Mouse (Mus musculus) ES-E14 (cell line): ENCODE data around the gene Tob1. TPM values are rescaled to one million over a fixed set of nuclear protein-coding genes. Genes with fewer than 3 reads are reported as not detected.
A peak's percentile ranks its signal among the peaks of the same experiment; 100 is the strongest.

Experiments
- DNase-seq: peaks from one replicate; pipeline ENCODE4 v3.0.0-alpha.2; 2013; ENCODE audit warnings: low read depth, low spot score
- H3K27ac ChIP-seq: 2 replicates; pipeline ENCODE4 v1.5.1; 2012; ENCODE audit warnings: low read depth, mild to moderate bottlenecking, low read length, moderate library complexity, mixed read lengths; ENCODE audit not compliant: poor library complexity, insufficient read depth, severe bottlenecking
- H3K36me3 ChIP-seq: 2 replicates; pipeline ENCODE4 v1.6.1; 2012; ENCODE audit warnings: mild to moderate bottlenecking, low read length, moderate library complexity, mixed read lengths; ENCODE audit not compliant: control insufficient read depth, poor library complexity, insufficient read depth, severe bottlenecking
- H3K4me1 ChIP-seq, 2 experiments: fragments of 150-350 bp in 1 of 2; sonication (generic) in 1 of 2; 2 replicates each; pipeline ENCODE4 v1.6.1; 2012; ENCODE audit warnings: low read length in 2 of 2, mild to moderate bottlenecking in 1 of 2, mixed read lengths in 1 of 2; ENCODE audit not compliant: control insufficient read depth in 2 of 2, insufficient read depth in 2 of 2, poor library complexity in 1 of 2
- H3K4me3 ChIP-seq, 2 experiments: fragments of 150-350 bp in 1 of 2; sonication (generic) in 1 of 2; 2 replicates each; pipeline ENCODE4 v1.5.1; 2012; ENCODE audit warnings: low read length in 2 of 2, low read depth in 1 of 2, mild to moderate bottlenecking in 1 of 2, mixed read lengths in 1 of 2; ENCODE audit not compliant: insufficient read depth in 1 of 2, poor library complexity in 1 of 2, severe bottlenecking in 1 of 2
- H3K9ac ChIP-seq: 2 replicates; pipeline ENCODE4 v1.6.1; 2012; ENCODE audit warnings: low read depth, mild to moderate bottlenecking, low read length, mixed read lengths; ENCODE audit not compliant: poor library complexity, insufficient read depth, severe bottlenecking
- H3K9me3 ChIP-seq: fragments of 150-350 bp; sonication (generic); 2 replicates; pipeline ENCODE4 v1.6.1; 2012; ENCODE audit warnings: low read depth, mild to moderate bottlenecking, low read length; ENCODE audit not compliant: control insufficient read depth, insufficient read depth
- CHD2 ChIP-seq: IDR thresholded peaks from 2 replicates; pipeline ENCODE4 v1.6.1; 2014; ENCODE audit warnings: mild to moderate bottlenecking, low read depth, low read length, inconsistent platforms
- HCFC1 ChIP-seq: IDR thresholded peaks from 2 replicates; pipeline ENCODE4 v1.6.1; 2012; ENCODE audit warnings: low read length, inconsistent platforms, borderline replicate concordance; ENCODE audit not compliant: insufficient read depth
- MAFK ChIP-seq: IDR thresholded peaks from 2 replicates; pipeline ENCODE4 v1.6.1; 2014; ENCODE audit warnings: mild to moderate bottlenecking, low read depth, low read length, inconsistent platforms; ENCODE audit not compliant: insufficient read depth
- ZC3H11A ChIP-seq: IDR thresholded peaks from 2 replicates; pipeline ENCODE4 v1.6.1; 2012; ENCODE audit warnings: low read depth, mild to moderate bottlenecking, inconsistent platforms, low read length, borderline replicate concordance
- ZNF384 ChIP-seq: IDR thresholded peaks from 2 replicates; pipeline ENCODE4 v1.6.1; 2012; ENCODE audit warnings: low read depth, low read length, inconsistent platforms
- in situ Hi-C, 2 experiments: fragments of 600-800 bp; cut with MboI; formaldehyde crosslinking; loops; one replicate each; pipeline ENCODE4 v1.15.1; 2025; ENCODE audit warnings: low sequenced_read_pairs in 2 of 2, inconsistent platforms in 1 of 2; ENCODE audit not compliant: unreplicated experiment in 2 of 2
- total RNA-seq: library from RNA; depleted of rRNA; stranded (reverse); fragments of 300-350 nt; gene quantifications from 2 replicates; pipeline ENCODE4 v1.2.3, GENCODE M21; 2012

Tob1 gene
- total RNA-seq, 1 experiment = 10.8 TPM

- no peak for DNase-seq
- Histone ChIP-seq H3K4me1 (peaks cover 5 to 8% of the 10 kb centered on the region in 2 experiments; a peak in 2 of 4 replicates), H3K4me3 (no peak overlapping the region), H3K9ac (no peak overlapping the region), H3K36me3 (no peaks in the 10 kb centered on the region), H3K27ac (no peak overlapping the region), H3K9me3 (no peaks in the 10 kb centered on the region)
- TF ChIP-seq CHD2 (no peak), MAFK (no peak), ZNF384 (no peak)
- in situ Hi-C loops = no loop called here
Observed at GRCm38 (mm10) chr11:94239706-94240105, 28.5 kb downstream of the Tob1 start.

GRCm38 (mm10) chr11:94242760-94243421 lies 31.6 kb downstream of the Tob1 start:
- Histone ChIP-seq H3K4me1 (peaks cover 8 to 10% of the 10 kb centered on the region in 2 experiments; a peak in 2 of 4 replicates), H3K27ac (no peak overlapping the region), H3K9me3 (no peaks in the 10 kb centered on the region), H3K9ac (no peak overlapping the region), H3K36me3 (no peaks in the 10 kb centered on the region), H3K4me3 (peak overlapping the region; percentile 11 to 22)
- in situ Hi-C loops = no loop called here
- no peak for DNase-seq
- TF ChIP-seq CHD2 (no peak), MAFK (no peak), ZNF384 (no peak), HCFC1 (no peak), ZC3H11A (no peak)

GRCm38 (mm10) chr11:94243422-94244180 lies 32.3 kb downstream of the Tob1 start:
- peaks cover 8 to 10% of the 10 kb centered on the region in 2 experiments; a peak in 2 of 4 replicates for H3K4me1 ChIP-seq
- no peaks in the 10 kb centered on the region for H3K9me3 ChIP-seq
- H3K4me3 ChIP-seq = peak overlapping the region; percentile 11 to 22; a peak in 3 of 4 replicates
- no peaks in the 10 kb centered on the region for H3K36me3 ChIP-seq
- TF ChIP-seq ZC3H11A (no peak), ZNF384 (no peak), CHD2 (no peak), MAFK (no peak), HCFC1 (no peak)
- in situ Hi-C loops = no loop called here
- no peak overlapping the region for H3K27ac ChIP-seq
- H3K9ac ChIP-seq = no peak overlapping the region
- DNase-seq = no peak

GRCm38 (mm10) chr11:94244385-94244784 lies 33.1 kb downstream of the Tob1 start:
- H3K36me3 ChIP-seq = no peaks in the 10 kb centered on the region
- H3K27ac ChIP-seq = no peak overlapping the region
- H3K9ac ChIP-seq = no peak overlapping the region
- no peak overlapping the region for H3K4me3 ChIP-seq
- DNase-seq = no peak
- in situ Hi-C loops = no loop called here
- peaks cover 8 to 10% of the 10 kb centered on the region in 2 experiments; a peak in 2 of 4 replicates for H3K4me1 ChIP-seq
- TF ChIP-seq ZC3H11A (no peak), CHD2 (no peak), MAFK (no peak), ZNF384 (no peak), HCFC1 (no peak)
- no peaks in the 10 kb centered on the region for H3K9me3 ChIP-seq
